Mouse (Mus musculus): Measurements from ENCODE around the gene Rpgrip1l. TPM values are rescaled to one million over a fixed set of nuclear protein-coding genes. Genes with fewer than 3 reads are reported as not detected.

Gene Rpgrip1l
- polyA plus RNA-seq, 1 experiment from 2014 or later: 8.7 TPM

GRCm38 (mm10) chr8:91186372-91186771, 126.7 kb downstream of the Rpgrip1l start:
- Histone ChIP-seq H3K27me3 (ENCODE audit: insufficient read depth, low read length) (0 out of 2 replicates have a peak, but pooled peaks cover 5% of the 10 kb centered on the region), H3K9ac (ENCODE audit: low read depth, low read length) (no peak overlapping the region), H3K4me1 (replicated peaks; ENCODE audit: insufficient read depth, low read length) (0 out of 2 replicates have a peak, but pooled peaks cover 4% of the 10 kb centered on the region), H3K36me3 (ENCODE audit: insufficient read depth, low read length) (no peaks in the 10 kb centered on the region), H3K27ac (no peak overlapping the region), H3K4me3 (replicated peaks; ENCODE audit: low read depth, low read length) (no peak overlapping the region), H3K9me3 (replicated peaks; ENCODE audit: low read length) (no peaks in the 10 kb centered on the region), H3K4me2 (ENCODE audit: low read length) (no peak overlapping the region)
- TF ChIP-seq CTCF (IDR thresholded peaks at IDR 0.05; ENCODE audit: low read depth): no peak
- ATAC-seq (replicated peaks; ENCODE audit: low FRiP score, low read depth): no peak
- no peak for DNase-seq (ENCODE audit: low spot score)
- WGBS: 70% methylated on average over 12 of the region's 12 CpGs

GRCm38 (mm10) chr8:91177708-91178107, 135.4 kb downstream of the Rpgrip1l start:
- Histone ChIP-seq H3K4me2 (ENCODE audit: low read length) (no peak overlapping the region), H3K27ac (no peak overlapping the region), H3K36me3 (ENCODE audit: insufficient read depth, low read length) (no peaks in the 10 kb centered on the region), H3K4me1 (replicated peaks; ENCODE audit: insufficient read depth, low read length) (no peaks in the 10 kb centered on the region), H3K27me3 (ENCODE audit: insufficient read depth, low read length) (no peaks in the 10 kb centered on the region), H3K9me3 (replicated peaks; ENCODE audit: low read length) (no peaks in the 10 kb centered on the region), H3K9ac (ENCODE audit: low read depth, low read length) (no peak overlapping the region), H3K4me3 (replicated peaks; ENCODE audit: low read depth, low read length) (no peak overlapping the region)
- ATAC-seq (replicated peaks; ENCODE audit: low FRiP score, low read depth) (peak; percentile 17; the same call in 1 of the 2 replicates), DNase-seq (ENCODE audit: low spot score) (no peak)
- peak; percentile 52; the same call in 1 of the 2 replicates for TF ChIP-seq CTCF (IDR thresholded peaks at IDR 0.05; ENCODE audit: low read depth)
- WGBS: 33% methylated on average over 1 of the region's 1 CpGs

GRCm38 (mm10) chr8:91176176-91176575, 136.9 kb downstream of the Rpgrip1l start:
- TF ChIP-seq CTCF (IDR thresholded peaks at IDR 0.05; ENCODE audit: low read depth): no peak
- no peak overlapping the region for H3K4me3 ChIP-seq (replicated peaks; ENCODE audit: low read depth, low read length)
- no peaks in the 10 kb centered on the region for H3K4me1 ChIP-seq (replicated peaks; ENCODE audit: insufficient read depth, low read length)
- no peaks in the 10 kb centered on the region for H3K36me3 ChIP-seq (ENCODE audit: insufficient read depth, low read length)
- H3K9ac ChIP-seq (ENCODE audit: low read depth, low read length): no peak overlapping the region
- H3K27me3 ChIP-seq (ENCODE audit: insufficient read depth, low read length): no peaks in the 10 kb centered on the region
- no peak for DNase-seq (ENCODE audit: low spot score)
- WGBS: 77% methylated on average over 14 of the region's 14 CpGs
- no peak overlapping the region for H3K27ac ChIP-seq
- no peak for ATAC-seq (replicated peaks; ENCODE audit: low FRiP score, low read depth)
- no peaks in the 10 kb centered on the region for H3K9me3 ChIP-seq (replicated peaks; ENCODE audit: low read length)
- no peak overlapping the region for H3K4me2 ChIP-seq (ENCODE audit: low read length)

- Histone ChIP-seq H3K9me3 (replicated peaks; ENCODE audit: low read length) (no peaks in the 10 kb centered on the region), H3K4me1 (replicated peaks; ENCODE audit: insufficient read depth, low read length) (no peaks in the 10 kb centered on the region), H3K4me2 (ENCODE audit: low read length) (no peak overlapping the region), H3K36me3 (ENCODE audit: insufficient read depth, low read length) (no peaks in the 10 kb centered on the region), H3K27ac (no peak overlapping the region), H3K4me3 (replicated peaks; ENCODE audit: low read depth, low read length) (no peak overlapping the region), H3K27me3 (ENCODE audit: insufficient read depth, low read length) (no peaks in the 10 kb centered on the region), H3K9ac (ENCODE audit: low read depth, low read length) (no peak overlapping the region)
- no peak for TF ChIP-seq CTCF (IDR thresholded peaks at IDR 0.05; ENCODE audit: low read depth)
- no peak for DNase-seq (ENCODE audit: low spot score)
- WGBS: 38% methylated on average over 13 of the region's 13 CpGs
- peak; percentile 40 for ATAC-seq (replicated peaks; ENCODE audit: low FRiP score, low read depth)
Observed at GRCm38 (mm10) chr8:91171605-91172004, 141.5 kb downstream of the Rpgrip1l start.

GRCm38 (mm10) chr8:91170914-91171313, 142.1 kb downstream of the Rpgrip1l start:
- Histone ChIP-seq H3K9me3 (replicated peaks; ENCODE audit: low read length) (no peaks in the 10 kb centered on the region), H3K27me3 (ENCODE audit: insufficient read depth, low read length) (no peaks in the 10 kb centered on the region), H3K27ac (no peak overlapping the region), H3K4me2 (ENCODE audit: low read length) (no peak overlapping the region), H3K4me3 (replicated peaks; ENCODE audit: low read depth, low read length) (no peak overlapping the region), H3K9ac (ENCODE audit: low read depth, low read length) (no peak overlapping the region), H3K4me1 (replicated peaks; ENCODE audit: insufficient read depth, low read length) (no peaks in the 10 kb centered on the region), H3K36me3 (ENCODE audit: insufficient read depth, low read length) (no peaks in the 10 kb centered on the region)
- 71% methylated on average over 14 of the region's 14 CpGs for WGBS
- DNase-seq (ENCODE audit: low spot score) (no peak), ATAC-seq (replicated peaks; ENCODE audit: low FRiP score, low read depth) (no peak)
- TF ChIP-seq CTCF (IDR thresholded peaks at IDR 0.05; ENCODE audit: low read depth): no peak

- WGBS: 63% methylated on average over 6 of the region's 6 CpGs
- no peak for TF ChIP-seq CTCF (IDR thresholded peaks at IDR 0.05; ENCODE audit: low read depth)
- peak; percentile 13 for DNase-seq (ENCODE audit: low spot score)
- Histone ChIP-seq H3K27me3 (ENCODE audit: insufficient read depth, low read length) (no peaks in the 10 kb centered on the region), H3K36me3 (ENCODE audit: insufficient read depth, low read length) (no peaks in the 10 kb centered on the region), H3K27ac (peak overlapping the region; percentile 42; the same call in 1 of the 2 replicates), H3K4me3 (replicated peaks; ENCODE audit: low read depth, low read length) (no peak overlapping the region), H3K9me3 (replicated peaks; ENCODE audit: low read length) (no peaks in the 10 kb centered on the region), H3K9ac (ENCODE audit: low read depth, low read length) (no peak overlapping the region), H3K4me1 (replicated peaks; ENCODE audit: insufficient read depth, low read length) (no peaks in the 10 kb centered on the region), H3K4me2 (ENCODE audit: low read length) (no peak overlapping the region)
- no peak; the same call in 1 of the 2 replicates for ATAC-seq (replicated peaks; ENCODE audit: low FRiP score, low read depth)
Observed at GRCm38 (mm10) chr8:91170152-91170551, 142.9 kb downstream of the Rpgrip1l start.

Other genes starting within 250 kb of the Rpgrip1l start
- gene Rbl2, start 243.2 kb downstream of the Rpgrip1l start, polyA plus RNA-seq (2015; fragmentation: Nextera tagmentation; extraction: Ambion mirVana): 14.8 and 16.5 TPM in 2 replicates
- 116 and 122 TPM in 2 replicates for gene Aktip, start 113.3 kb downstream of the Rpgrip1l start, polyA plus RNA-seq (2015; fragmentation: Nextera tagmentation; extraction: Ambion mirVana)
- 55.3 and 61.8 TPM in 2 replicates for gene Fto, start 263 bp upstream of the Rpgrip1l start, polyA plus RNA-seq (2015; fragmentation: Nextera tagmentation; extraction: Ambion mirVana)